Mouse (Mus musculus) lung, adult 2 months (tissue): ENCODE results near the gene Hcls1. TPM values are rescaled to one million over a fixed set of nuclear protein-coding genes. Genes with fewer than 3 reads are reported as not detected.

Experiments used
- DNase-seq: peaks from one replicate; pipeline ENCODE4 v3.0.0; 2022
- H3K4me1 ChIP-seq: fragments of 200-500 bp; 2 replicates; pipeline ENCODE4 v1.6.1; 2011; ENCODE audit warnings: low read length; ENCODE audit not compliant: control insufficient read depth, insufficient read depth
- H3K4me3 ChIP-seq: fragments of 200-500 bp; replicated peaks from 2 replicates; pipeline ENCODE3; 2011; ENCODE audit warnings: low read depth, mild to moderate bottlenecking, control low read depth, low read length; ENCODE audit errors: extremely low read depth
- CTCF ChIP-seq: fragments of 200-500 bp; IDR thresholded peaks from 2 replicates; pipeline ENCODE4 v1.5.1; 2011; ENCODE audit warnings: mild to moderate bottlenecking, low read length, control low read depth; ENCODE audit not compliant: insufficient read depth
- POLR2A ChIP-seq: fragments of 200-500 bp; IDR thresholded peaks from 2 replicates; pipeline ENCODE4 v1.6.1; 2011; ENCODE audit warnings: low read depth, mild to moderate bottlenecking, control low read depth, low read length, borderline replicate concordance; ENCODE audit errors: extremely low read depth
- WGBS: fragments of 180-500 bp; shearing (Covaris S2); methylation state at CpG from one replicate; pipeline ENCODE4 v1.1.7; 2018; 5-methylcytosine and 5-hydroxymethylcytosine counted together
- polyA plus RNA-seq: library from polyadenylated mRNA; depleted of rRNA; stranded (reverse); fragments of >200 nt; gene quantifications from 2 replicates; pipeline ENCODE4 v1.2.3, GENCODE M21; 2012

Hcls1 gene
- polyA plus RNA-seq, 1 experiment, result 26.2 TPM

DNA sequence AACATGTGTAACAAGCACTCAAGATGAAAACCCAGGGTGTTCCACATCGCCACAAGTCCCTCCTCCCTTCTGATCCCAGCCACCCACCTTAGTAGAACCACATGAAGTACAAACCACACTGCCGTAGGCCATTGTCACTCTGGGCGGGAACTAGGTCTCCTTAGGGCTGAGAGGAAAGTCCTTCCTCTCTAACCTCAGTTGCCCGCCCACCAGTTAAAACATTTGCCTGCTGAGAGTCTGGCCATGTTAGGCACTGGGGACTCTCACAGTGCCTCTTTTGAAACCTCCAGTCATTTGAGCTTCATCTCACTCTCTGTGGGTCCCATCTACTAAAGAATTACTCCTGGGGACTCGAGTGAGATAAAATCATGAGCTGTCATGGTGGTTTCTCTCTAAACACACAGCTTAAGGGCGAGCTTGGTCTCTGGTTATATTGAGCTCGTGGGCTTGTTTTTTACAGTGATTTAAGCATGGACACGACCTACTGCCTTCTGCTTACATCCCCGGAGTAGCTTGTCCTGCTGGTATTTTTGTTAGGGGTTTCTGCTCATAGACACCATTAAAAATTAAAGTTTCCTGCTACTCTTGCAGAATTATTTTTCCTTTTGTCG is 7.2 kb upstream of the Hcls1 start:
- Histone ChIP-seq H3K4me3 (no peak overlapping the region), H3K4me1 (no peaks in the 10 kb centered on the region)
- TF ChIP-seq CTCF (no peak), POLR2A (no peak)
- 86% methylated on average over 10 of the region's 10 CpGs for WGBS
- DNase-seq, result no peak

DNA sequence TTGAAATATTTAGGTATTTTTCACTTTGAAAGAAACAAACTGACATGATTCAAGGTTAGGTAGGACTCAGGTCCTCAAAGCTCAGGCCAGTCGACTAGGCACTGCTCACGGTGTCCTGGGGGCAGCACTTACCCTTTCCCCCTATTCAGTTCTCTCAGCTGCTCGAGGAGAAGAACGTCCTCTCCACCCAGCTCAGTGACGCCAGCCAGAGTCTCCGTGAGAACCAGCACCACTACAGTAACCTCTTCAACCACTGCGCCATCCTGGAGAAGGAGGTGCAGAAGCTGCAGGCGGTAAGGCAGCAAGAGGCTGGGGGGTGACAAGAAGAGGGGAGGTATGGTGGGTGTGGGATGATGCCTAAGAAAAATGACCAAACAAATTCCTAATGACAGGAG is 6.7 kb upstream of the Hcls1 start:
- no peak for DNase-seq
- Histone ChIP-seq H3K4me3 (no peak overlapping the region), H3K4me1 (no peaks in the 10 kb centered on the region)
- 79% methylated on average over 8 of the region's 8 CpGs for WGBS
- TF ChIP-seq CTCF (no peak), POLR2A (no peak)

DNA sequence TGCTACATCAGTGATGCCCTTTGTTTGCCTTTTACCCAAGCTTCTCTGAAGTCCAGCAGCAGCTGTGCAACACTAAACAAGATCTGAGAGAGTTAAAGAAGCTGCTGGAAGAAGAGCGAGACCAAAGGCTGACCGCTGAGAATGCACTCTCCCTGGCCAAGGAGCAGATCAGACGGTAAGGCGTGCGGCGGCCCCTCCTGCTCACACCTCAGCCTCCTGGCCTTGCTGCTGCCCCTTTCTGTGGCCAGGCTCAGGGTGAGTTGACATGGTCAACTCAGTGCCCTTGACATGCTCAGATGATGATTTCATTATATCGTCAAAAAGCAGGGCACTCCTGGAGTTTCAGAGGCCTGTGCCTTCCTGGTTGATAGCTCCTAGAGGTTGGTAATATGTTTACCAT is 5.6 kb upstream of the Hcls1 start:
- 95% methylated on average over 7 of the region's 7 CpGs for WGBS
- TF ChIP-seq POLR2A (no peak), CTCF (no peak)
- H3K4me1 ChIP-seq, result no peaks in the 10 kb centered on the region
- no peak for DNase-seq
- H3K4me3 ChIP-seq, result no peak overlapping the region

DNA sequence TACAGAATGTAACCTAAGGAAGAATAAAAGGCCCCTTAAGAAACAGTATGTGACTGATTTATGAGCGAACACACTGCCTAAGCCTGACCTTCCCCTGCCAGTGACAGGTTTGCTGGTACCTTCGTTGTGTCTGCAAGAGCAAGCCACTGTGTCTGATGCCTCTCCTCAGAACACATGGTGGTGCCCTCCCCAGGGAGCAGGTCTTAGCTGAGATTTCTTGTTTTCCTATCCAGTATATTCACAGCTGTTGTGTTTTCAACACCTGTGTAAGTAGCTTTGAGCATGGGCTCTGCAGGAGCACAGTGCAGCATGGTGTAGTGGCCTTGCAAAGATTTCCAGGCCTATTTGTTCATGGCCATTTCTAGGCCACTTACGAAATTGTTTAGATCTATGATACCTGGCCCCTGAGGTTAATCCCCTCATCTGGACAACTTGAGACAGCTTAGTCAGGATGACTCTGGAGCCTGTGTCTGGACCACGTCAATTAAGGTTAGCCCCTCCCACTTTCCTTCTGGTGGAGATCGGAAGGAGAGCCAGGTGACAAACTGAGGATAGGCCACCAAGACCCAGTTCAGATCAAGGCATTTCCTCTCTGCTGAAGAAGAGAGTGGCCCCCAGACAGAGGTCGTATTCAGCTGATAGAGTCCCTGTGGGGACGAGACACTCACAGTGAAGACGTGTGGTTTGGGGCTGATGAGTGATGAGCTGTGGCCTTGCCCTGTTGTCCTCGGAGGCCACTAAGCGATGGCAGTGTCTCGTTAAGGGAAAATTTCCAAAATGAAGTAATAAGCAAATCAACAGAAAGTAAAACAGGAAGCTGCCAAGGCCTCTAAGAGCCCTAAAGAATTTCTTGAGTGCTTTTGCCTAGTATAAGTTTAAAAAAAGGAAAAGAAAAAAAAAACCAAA is 4.3 kb upstream of the Hcls1 start:
- TF ChIP-seq POLR2A, result no peak
- no peak for TF ChIP-seq CTCF
- Histone ChIP-seq H3K4me3 (no peak overlapping the region), H3K4me1 (no peaks in the 10 kb centered on the region)
- DNase-seq, result no peak
- WGBS, result 44% methylated on average over 11 of the region's 11 CpGs

DNA sequence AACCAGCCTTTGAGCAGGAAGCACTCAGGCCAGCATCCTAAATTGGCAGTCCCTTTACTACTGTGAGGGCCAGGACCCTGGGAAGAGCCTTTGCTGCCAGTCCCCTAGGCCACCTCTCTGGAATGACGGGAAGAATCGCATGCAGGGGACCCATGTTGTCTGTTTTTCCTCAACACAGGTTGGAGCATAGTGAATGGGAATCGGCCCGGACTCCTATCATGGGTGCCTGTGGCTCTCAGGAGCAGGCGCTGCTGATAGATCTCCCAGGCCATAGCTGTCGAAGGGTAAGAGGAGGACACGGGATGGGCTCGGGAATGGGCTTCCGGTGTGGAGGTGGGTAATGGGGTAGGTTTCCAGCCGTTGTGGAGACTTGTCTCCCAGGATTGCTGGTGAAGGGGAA is 3.4 kb upstream of the Hcls1 start:
- TF ChIP-seq CTCF (no peak), POLR2A (no peak)
- Histone ChIP-seq H3K4me1 (no peaks in the 10 kb centered on the region), H3K4me3 (no peak overlapping the region)
- WGBS, result 89% methylated on average over 10 of the region's 10 CpGs
- no peak for DNase-seq

DNA sequence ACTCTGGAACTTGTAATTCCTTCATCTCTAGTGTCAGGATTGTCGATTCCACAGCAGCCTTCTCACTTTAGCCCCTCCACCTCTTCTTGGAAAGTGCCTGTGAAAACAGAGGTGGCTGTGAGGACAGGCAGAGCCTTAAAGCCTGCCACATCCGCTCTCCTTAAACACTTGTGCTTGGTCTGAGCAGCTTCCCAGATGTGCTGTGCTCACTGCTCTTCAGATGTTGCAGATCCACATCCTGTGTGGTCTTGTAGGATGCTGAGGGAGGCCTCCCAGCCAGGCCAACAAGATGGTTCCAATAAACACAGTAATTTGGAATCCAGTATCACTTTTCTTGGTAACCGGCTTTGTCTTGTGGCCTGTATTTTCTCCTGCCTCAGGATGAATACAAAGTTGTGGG is 2.8 kb upstream of the Hcls1 start:
- 83% methylated on average over 3 of the region's 3 CpGs for WGBS
- TF ChIP-seq POLR2A, result no peak
- TF ChIP-seq CTCF, result no peak
- DNase-seq, result no peak

DNA sequence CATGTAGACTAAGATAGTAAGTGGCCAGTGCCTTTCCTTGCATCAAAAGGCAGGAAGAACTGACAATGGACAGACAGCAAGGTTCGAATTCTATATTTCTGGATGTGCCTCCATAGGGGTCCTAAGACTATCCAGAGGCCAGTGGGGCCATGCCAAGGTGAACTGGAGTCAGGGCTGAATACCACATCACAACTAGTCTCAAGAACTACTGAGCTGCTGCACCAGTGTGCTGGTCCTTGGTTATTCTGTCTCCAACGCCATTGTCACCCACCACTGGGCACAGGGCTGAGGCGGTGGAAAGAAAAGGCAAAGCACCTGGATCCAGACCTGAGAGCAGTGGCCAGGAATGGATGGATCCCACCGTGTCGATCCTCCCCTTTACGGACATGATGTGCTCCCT is 2.2 kb upstream of the Hcls1 start:
- no peaks in the 10 kb centered on the region for H3K4me1 ChIP-seq
- no peak for TF ChIP-seq CTCF
- no peak for TF ChIP-seq POLR2A
- DNase-seq, result no peak
- WGBS, result 97% methylated on average over 6 of the region's 6 CpGs
- H3K4me3 ChIP-seq, result no peak overlapping the region

More for the DNA sequence above, 2.8 kb upstream of the Hcls1 start:
- H3K4me3 ChIP-seq, result no peak overlapping the region
- no peaks in the 10 kb centered on the region for H3K4me1 ChIP-seq

DNA sequence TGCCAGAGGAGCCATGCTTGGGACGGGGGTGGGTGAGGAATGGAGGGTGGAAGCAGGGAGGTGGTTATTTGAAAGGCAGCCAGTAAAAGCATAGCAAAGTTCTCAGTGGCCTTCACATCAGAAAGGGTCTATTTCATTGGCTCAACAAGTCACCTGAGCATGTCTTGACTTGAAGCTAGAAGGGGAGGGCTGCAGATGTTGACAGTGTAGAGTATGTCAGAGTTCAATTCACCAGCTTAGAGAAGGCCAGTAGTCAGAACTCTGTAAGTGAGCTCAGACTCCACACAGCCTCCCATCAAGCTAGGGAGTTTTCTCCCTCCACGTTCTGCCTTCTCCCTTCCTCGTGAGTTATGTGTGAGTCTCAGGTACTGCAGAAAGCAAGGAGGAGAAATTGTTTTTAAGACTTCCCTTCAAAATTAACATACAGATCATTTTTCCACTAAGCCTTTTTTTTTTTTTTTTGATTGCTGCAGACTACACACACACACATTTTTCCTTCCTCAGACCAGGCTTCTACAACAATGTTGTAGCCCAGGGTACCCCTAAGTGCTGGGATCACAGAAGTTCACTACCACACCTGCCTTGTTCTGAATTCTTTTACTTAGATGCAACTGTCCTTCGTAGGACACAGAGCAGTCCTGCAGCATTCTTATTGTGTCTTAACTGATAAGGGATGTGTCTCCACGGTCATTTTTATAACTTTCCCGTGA is 497 bp upstream of the Hcls1 start:
- no peak overlapping the region for H3K4me3 ChIP-seq
- H3K4me1 ChIP-seq, result no peaks in the 10 kb centered on the region
- TF ChIP-seq POLR2A (no peak), CTCF (no peak)
- no peak for DNase-seq
- WGBS, result 16% methylated on average over 6 of the region's 6 CpGs

DNA sequence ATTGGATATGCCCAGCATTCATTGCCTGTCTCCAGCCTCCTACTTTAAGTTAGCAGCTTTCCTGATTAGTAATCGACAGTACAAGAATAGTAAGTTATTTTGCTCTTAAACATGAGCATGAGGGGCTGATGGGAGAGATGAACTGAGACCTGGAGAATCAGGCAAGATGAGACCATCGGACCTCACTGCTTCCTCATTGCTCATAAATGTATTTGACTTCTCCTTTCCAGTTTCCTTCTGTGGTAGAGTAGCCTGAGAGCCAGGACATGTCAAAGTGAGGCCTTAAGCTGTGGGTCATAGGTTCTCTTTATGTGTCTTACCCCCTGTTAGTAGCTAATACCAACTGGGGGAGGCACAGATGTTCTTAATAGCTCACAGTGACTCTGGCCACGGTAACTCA is 1.0 kb downstream of the Hcls1 start:
- H3K4me1 ChIP-seq, result no peaks in the 10 kb centered on the region
- no peak overlapping the region for H3K4me3 ChIP-seq
- no peak for DNase-seq
- TF ChIP-seq POLR2A (no peak), CTCF (no peak)
- WGBS, result 78% methylated on average over 3 of the region's 3 CpGs

DNA sequence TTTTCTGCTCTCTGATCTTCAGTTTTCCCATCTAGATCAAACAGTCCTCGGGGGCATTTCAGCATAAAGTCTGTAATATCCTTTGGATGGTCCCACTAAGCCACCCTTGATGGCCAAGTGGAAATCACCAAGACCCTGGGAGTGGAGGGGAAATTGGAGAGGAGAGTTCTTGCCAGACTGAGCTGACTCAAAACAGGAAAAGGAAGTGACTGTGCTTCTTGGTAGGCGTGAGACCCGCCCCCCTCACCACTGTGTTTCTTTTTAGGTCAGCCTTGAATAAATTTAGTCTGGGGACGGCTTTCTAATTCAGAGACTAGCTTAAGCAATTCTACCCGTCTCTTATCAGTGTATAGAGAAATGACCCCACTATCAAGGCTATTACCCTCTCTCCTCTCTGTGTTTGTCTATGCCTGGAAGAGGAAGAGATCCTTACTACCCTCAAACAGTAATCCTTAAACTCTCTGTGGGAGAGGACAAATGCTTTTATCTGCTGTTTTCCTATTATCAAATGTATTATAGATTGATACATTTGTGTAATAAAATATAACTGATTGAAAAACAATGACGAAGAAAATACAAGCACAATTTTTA is 6.4 kb downstream of the Hcls1 start:
- H3K4me3 ChIP-seq, result no peak overlapping the region
- no peak for DNase-seq
- WGBS, result 46% methylated on average over 6 of the region's 6 CpGs
- TF ChIP-seq CTCF (no peak), POLR2A (no peak)
- peaks cover 4% of the 10 kb centered on the region; the same call in 1 of the 2 replicates for H3K4me1 ChIP-seq
